Mouse (Mus musculus): ENCODE data around the gene Nenf.

DNA sequence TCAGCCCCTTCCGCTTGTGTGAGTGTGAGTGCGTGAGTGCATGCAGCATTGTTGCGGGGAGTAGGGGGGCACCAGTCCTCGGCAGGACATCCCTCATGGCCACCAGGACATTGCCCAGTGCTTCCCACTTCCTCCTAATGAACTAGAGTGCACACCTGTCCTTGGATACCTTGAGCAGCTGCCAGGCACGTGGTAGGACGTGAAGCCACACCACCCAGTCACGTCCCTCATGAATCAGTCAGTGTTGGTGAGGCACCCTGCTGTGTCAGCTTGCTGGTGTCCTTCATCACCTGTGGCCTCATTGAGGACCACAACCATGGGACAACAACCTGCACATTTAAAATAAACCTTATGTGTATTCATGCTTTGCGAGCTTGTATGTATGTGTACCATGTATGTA lies 33.5 kb downstream of the Nenf start:
- no peak for TF ChIP-seq POLR2A (IDR thresholded peaks at IDR 0.05; ENCODE audit: insufficient read depth, low read depth, low read length)
- no peak for TF ChIP-seq CTCF (IDR thresholded peaks at IDR 0.05; ENCODE audit: insufficient read depth, low read depth, low read length)
